Mouse (Mus musculus): ENCODE data around the gene Ncam1. TPM values are rescaled to one million over a fixed set of nuclear protein-coding genes. Genes with fewer than 3 reads are reported as not detected.

Ncam1 gene
- polyA plus RNA-seq, 1 experiment, result 0.50 TPM

GRCm38 (mm10) chr9:49486805-49487656 is 311.7 kb downstream of the Ncam1 start:
- no peak overlapping the region for H3K4me3 ChIP-seq (ENCODE audit: insufficient read depth, low read length)
- no peak for TF ChIP-seq CTCF (IDR thresholded peaks at IDR 0.05; ENCODE audit: low read depth, low read length)
- no peak for TF ChIP-seq POLR2A (IDR thresholded peaks at IDR 0.05; ENCODE audit: borderline replicate concordance, low read depth, low read length)
- peaks cover 3% of the 10 kb centered on the region; the same call in 1 of the 2 replicates for H3K4me1 ChIP-seq (ENCODE audit: control insufficient read depth, insufficient read depth, low read length)
- no peak overlapping the region for H3K27ac ChIP-seq (ENCODE audit: insufficient read depth, low read depth, low read length)

- Histone ChIP-seq H3K4me3 (ENCODE audit: insufficient read depth, low read length) (peak within 1 kb of the TSS; percentile 77), H3K4me1 (ENCODE audit: control insufficient read depth, insufficient read depth, low read length) (peaks cover 3% of the 10 kb centered on the region; the same call in 1 of the 2 replicates), H3K27ac (ENCODE audit: insufficient read depth, low read depth, low read length) (no peak within 1 kb of the TSS)
- TF ChIP-seq CTCF (IDR thresholded peaks at IDR 0.05; ENCODE audit: low read depth, low read length), result no peak
- TF ChIP-seq POLR2A (IDR thresholded peaks at IDR 0.05; ENCODE audit: borderline replicate concordance, low read depth, low read length), result no peak
Observed at GRCm38 (mm10) chr9:49485892-49486311, 312.8 kb downstream of the Ncam1 start, which contains the start of gene Ttc12. Ttc12 (minus strand) TSS chr9:49486225.

- no peak overlapping the region for H3K27ac ChIP-seq (ENCODE audit: insufficient read depth, low read depth, low read length)
- H3K4me3 ChIP-seq (ENCODE audit: insufficient read depth, low read length), result peak overlapping the region; percentile 77
- peaks cover 3% of the 10 kb centered on the region; the same call in 1 of the 2 replicates for H3K4me1 ChIP-seq (ENCODE audit: control insufficient read depth, insufficient read depth, low read length)
- peak; percentile 73 for TF ChIP-seq CTCF (IDR thresholded peaks at IDR 0.05; ENCODE audit: low read depth, low read length)
- TF ChIP-seq POLR2A (IDR thresholded peaks at IDR 0.05; ENCODE audit: borderline replicate concordance, low read depth, low read length), result no peak
Observed at GRCm38 (mm10) chr9:49485250-49485891, 313.4 kb downstream of the Ncam1 start.

GRCm38 (mm10) chr9:49483316-49483715 is 315.4 kb downstream of the Ncam1 start:
- peaks cover 3% of the 10 kb centered on the region; the same call in 1 of the 2 replicates for H3K4me1 ChIP-seq (ENCODE audit: control insufficient read depth, insufficient read depth, low read length)
- H3K4me3 ChIP-seq (ENCODE audit: insufficient read depth, low read length), result no peak overlapping the region
- no peak overlapping the region for H3K27ac ChIP-seq (ENCODE audit: insufficient read depth, low read depth, low read length)
- TF ChIP-seq POLR2A (IDR thresholded peaks at IDR 0.05; ENCODE audit: borderline replicate concordance, low read depth, low read length) (no peak), CTCF (IDR thresholded peaks at IDR 0.05; ENCODE audit: low read depth, low read length) (no peak)

- Histone ChIP-seq H3K4me3 (ENCODE audit: insufficient read depth, low read length) (no peak overlapping the region), H3K27ac (ENCODE audit: insufficient read depth, low read depth, low read length) (no peak overlapping the region), H3K4me1 (ENCODE audit: control insufficient read depth, insufficient read depth, low read length) (no peaks in the 10 kb centered on the region)
- TF ChIP-seq CTCF (IDR thresholded peaks at IDR 0.05; ENCODE audit: low read depth, low read length) (no peak), POLR2A (IDR thresholded peaks at IDR 0.05; ENCODE audit: borderline replicate concordance, low read depth, low read length) (no peak)
Observed at GRCm38 (mm10) chr9:49472126-49472525, 326.6 kb downstream of the Ncam1 start.

- H3K27ac ChIP-seq (ENCODE audit: insufficient read depth, low read depth, low read length), result no peak overlapping the region
- TF ChIP-seq POLR2A (IDR thresholded peaks at IDR 0.05; ENCODE audit: borderline replicate concordance, low read depth, low read length) (no peak), CTCF (IDR thresholded peaks at IDR 0.05; ENCODE audit: low read depth, low read length) (no peak)
Observed at GRCm38 (mm10) chr9:49470946-49471345, 327.8 kb downstream of the Ncam1 start.

GRCm38 (mm10) chr9:49470006-49470405 is 328.7 kb downstream of the Ncam1 start:
- Histone ChIP-seq H3K27ac (ENCODE audit: insufficient read depth, low read depth, low read length) (no peak overlapping the region), H3K4me3 (ENCODE audit: insufficient read depth, low read length) (no peak overlapping the region), H3K4me1 (ENCODE audit: control insufficient read depth, insufficient read depth, low read length) (no peaks in the 10 kb centered on the region)
- TF ChIP-seq POLR2A (IDR thresholded peaks at IDR 0.05; ENCODE audit: borderline replicate concordance, low read depth, low read length) (no peak), CTCF (IDR thresholded peaks at IDR 0.05; ENCODE audit: low read depth, low read length) (no peak)

More at GRCm38 (mm10) chr9:49470946-49471345, 327.8 kb downstream of the Ncam1 start:
- Histone ChIP-seq H3K4me3 (ENCODE audit: insufficient read depth, low read length) (no peak overlapping the region), H3K4me1 (ENCODE audit: control insufficient read depth, insufficient read depth, low read length) (no peaks in the 10 kb centered on the region)

GRCm38 (mm10) chr9:49456136-49456535 is 342.6 kb downstream of the Ncam1 start:
- no peaks in the 10 kb centered on the region for H3K4me1 ChIP-seq (ENCODE audit: control insufficient read depth, insufficient read depth, low read length)
- no peak overlapping the region for H3K27ac ChIP-seq (ENCODE audit: insufficient read depth, low read depth, low read length)
- TF ChIP-seq POLR2A (IDR thresholded peaks at IDR 0.05; ENCODE audit: borderline replicate concordance, low read depth, low read length), result no peak
- no peak for TF ChIP-seq CTCF (IDR thresholded peaks at IDR 0.05; ENCODE audit: low read depth, low read length)
- H3K4me3 ChIP-seq (ENCODE audit: insufficient read depth, low read length), result no peak overlapping the region

GRCm38 (mm10) chr9:49452396-49452795 is 346.3 kb downstream of the Ncam1 start:
- no peak overlapping the region for H3K27ac ChIP-seq (ENCODE audit: insufficient read depth, low read depth, low read length)
- no peak overlapping the region for H3K4me3 ChIP-seq (ENCODE audit: insufficient read depth, low read length)
- H3K4me1 ChIP-seq (ENCODE audit: control insufficient read depth, insufficient read depth, low read length), result no peaks in the 10 kb centered on the region
- TF ChIP-seq CTCF (IDR thresholded peaks at IDR 0.05; ENCODE audit: low read depth, low read length) (no peak), POLR2A (IDR thresholded peaks at IDR 0.05; ENCODE audit: borderline replicate concordance, low read depth, low read length) (no peak)

Measured in bone marrow macrophage, adult 2 months (primary cell).